Mouse (Mus musculus) E14TG2a.4 (cell line): ENCODE results near the gene Fbf1.

Experiments
- CTCF ChIP-seq: conservative IDR thresholded peaks from 2 replicates; pipeline ENCODE4 v1.5.1; 2014; ENCODE audit warnings: low read length
- NANOG ChIP-seq: IDR thresholded peaks from 2 replicates; pipeline ENCODE4 v1.6.1; 2014; ENCODE audit warnings: borderline replicate concordance, low read length, mixed read lengths
- POU5F1 ChIP-seq: IDR thresholded peaks from 2 replicates; pipeline ENCODE4 v1.6.1; 2014; ENCODE audit warnings: low read length, borderline replicate concordance

- no peak for TF ChIP-seq CTCF
- no peak for TF ChIP-seq NANOG
- TF ChIP-seq POU5F1, result no peak
Measured at GRCm38 (mm10) chr11:116162146-116162545, 5.8 kb downstream of the Fbf1 start.
